Mouse (Mus musculus): Measurements from ENCODE around the gene Tmem79.

GRCm38 (mm10) chr3:88299172-88299571 is 36.8 kb downstream of the Tmem79 start:
- TF ChIP-seq CTCF (IDR thresholded peaks at IDR 0.05; ENCODE audit: insufficient read depth, low read depth, low read length) (no peak), POLR2A (IDR thresholded peaks at IDR 0.05; ENCODE audit: insufficient read depth, low read depth, low read length) (no peak)

All from olfactory bulb, adult 2 months (tissue).